Mouse (Mus musculus) megakaryocyte-erythroid progenitor cell, adult 5-6 weeks (primary cell): ENCODE measurements around the gene Sh3d21. TPM values are rescaled to one million over a fixed set of nuclear protein-coding genes. Genes with fewer than 3 reads are reported as not detected.
A peak's percentile ranks its signal among the peaks of the same experiment; 100 is the strongest.

ENCODE experiments used
- ATAC-seq: replicated peaks from 2 replicates; pipeline ENCODE4 v1.8.0; 2016; ENCODE audit warnings: mild to moderate bottlenecking, inconsistent platforms; ENCODE audit not compliant: severe bottlenecking, poor library complexity, low FRiP score, low TSS enrichment
- total RNA-seq, 2 experiments: library from RNA; stranded (forward) in 1 of 2; stranded (reverse) in 1 of 2; fragments of 200-1000, 215-1000 nt in 1 of 2; fragments of >200 nt in 1 of 2; fragmentation: Nextera tagmentation in 1 of 2; gene quantifications; 2 replicates each; pipeline ENCODE4 v1.2.3; 2014 to 2017

The Sh3d21 gene
- total RNA-seq, 2 experiments from 2014 or later: 0.72 to 1.1 TPM

DNA sequence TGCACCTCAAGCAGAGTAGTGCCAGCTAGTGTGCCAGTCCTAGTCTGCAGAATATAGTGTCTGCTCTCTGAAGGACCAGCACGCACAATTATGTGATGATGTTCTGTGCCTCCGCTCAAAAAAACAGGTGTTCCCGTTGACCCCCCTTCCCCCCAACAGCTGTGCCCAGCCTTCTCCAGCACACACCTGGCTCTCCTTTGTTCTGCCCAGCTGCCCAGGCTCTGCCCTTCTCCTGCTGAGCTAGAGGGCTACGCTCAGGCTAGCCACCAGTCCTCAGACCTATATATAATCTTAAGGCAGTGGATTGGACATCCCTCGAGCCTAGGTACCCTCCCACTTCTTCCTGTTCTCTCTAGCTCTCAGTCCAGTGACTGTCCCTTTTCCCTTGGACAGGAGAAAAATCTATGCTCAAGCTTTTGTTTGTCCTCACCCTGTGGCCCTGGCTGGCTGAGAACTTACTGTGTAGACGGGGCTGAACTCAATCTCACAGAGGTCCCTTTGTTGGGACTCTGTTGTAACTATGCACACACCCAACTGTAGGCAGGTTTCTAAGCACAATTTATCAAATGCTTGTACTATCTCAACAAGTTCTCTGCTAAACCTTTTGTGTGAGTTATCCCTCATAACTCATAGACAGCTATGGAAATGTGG, 47.3 kb downstream of the Sh3d21 start:
- ATAC-seq: no peak

DNA sequence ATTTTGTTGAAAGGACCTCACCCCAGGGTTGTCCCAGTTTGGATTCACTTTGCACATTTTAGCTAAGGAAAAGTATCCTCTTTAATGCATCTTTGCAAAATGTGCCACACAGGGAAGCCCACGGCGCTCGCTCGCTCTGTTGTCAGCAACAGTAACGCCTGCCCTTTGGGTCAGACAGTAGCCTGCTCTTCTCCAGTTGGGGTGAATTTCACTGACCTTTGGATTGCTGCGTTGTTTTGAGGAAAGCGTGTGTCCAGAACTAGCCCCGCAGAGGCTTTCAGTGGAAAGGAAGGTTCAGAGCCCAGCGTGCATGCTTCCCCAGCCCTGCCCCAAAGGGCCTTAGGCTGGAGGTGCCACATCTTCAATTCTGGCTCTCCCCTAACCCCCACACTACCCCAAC, 47.9 kb downstream of the Sh3d21 start:
- no peak for ATAC-seq

DNA sequence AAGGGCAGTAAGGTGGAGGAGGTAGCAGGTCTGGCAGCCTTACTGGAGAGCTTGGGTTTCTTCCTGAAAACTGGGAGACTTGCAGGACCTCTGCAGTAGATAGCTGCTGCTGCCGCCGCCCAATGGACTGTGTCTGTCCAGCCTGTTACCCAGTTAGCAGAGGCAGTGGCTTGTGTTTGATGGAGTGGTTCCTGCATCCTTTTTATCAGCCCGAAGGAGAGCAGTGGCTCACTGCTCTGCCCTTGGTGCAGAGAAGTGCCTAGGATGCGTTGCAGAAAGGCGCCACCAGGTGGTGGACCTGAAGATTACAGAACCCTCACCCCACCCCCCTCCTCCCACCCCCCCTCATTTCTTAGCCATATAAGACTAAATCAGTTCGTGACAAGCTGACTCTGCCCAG, 49.3 kb downstream of the Sh3d21 start:
- ATAC-seq: peak; percentile 43; the same call in 1 of the 2 replicates

DNA sequence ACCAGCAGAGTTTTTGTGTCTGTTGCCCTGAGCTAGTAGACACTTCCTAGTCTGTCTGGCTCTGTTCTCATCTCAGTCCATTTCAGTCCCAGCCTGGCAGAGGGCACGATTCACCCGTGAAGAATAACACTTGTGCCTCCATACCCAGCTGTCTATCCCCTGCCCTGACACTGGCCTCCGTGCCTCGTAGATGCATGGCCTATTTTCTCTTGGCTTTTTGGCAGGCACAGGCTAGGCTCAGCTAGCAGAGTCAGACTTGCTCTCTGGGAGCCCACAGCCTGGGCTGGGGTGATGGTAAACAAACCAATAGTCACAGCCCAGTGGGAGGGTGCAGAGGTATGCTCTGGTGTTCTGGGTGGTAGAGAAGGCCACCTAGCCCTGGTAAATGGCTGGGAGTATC, 50.0 kb downstream of the Sh3d21 start:
- ATAC-seq: no peak

DNA sequence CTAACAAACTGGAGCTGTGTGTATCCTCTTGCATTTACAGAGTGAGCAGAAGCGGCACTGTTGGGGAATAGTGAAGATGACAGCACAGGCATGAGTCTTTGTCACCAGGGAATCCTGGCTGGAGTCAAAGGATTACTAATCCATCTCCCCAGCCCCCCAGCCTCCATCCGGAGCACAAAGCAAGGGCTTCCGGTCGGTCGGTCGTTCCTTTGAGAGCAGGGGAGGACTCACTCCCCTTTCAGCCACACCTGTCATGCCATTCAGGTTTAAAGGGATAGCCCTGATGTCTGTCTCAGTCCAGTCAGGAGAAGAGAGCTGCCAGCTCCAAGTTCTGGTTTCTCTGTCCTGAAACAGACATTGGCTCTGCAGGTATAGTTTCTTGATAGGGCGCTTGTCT, 52.1 kb downstream of the Sh3d21 start:
- ATAC-seq: no peak

DNA sequence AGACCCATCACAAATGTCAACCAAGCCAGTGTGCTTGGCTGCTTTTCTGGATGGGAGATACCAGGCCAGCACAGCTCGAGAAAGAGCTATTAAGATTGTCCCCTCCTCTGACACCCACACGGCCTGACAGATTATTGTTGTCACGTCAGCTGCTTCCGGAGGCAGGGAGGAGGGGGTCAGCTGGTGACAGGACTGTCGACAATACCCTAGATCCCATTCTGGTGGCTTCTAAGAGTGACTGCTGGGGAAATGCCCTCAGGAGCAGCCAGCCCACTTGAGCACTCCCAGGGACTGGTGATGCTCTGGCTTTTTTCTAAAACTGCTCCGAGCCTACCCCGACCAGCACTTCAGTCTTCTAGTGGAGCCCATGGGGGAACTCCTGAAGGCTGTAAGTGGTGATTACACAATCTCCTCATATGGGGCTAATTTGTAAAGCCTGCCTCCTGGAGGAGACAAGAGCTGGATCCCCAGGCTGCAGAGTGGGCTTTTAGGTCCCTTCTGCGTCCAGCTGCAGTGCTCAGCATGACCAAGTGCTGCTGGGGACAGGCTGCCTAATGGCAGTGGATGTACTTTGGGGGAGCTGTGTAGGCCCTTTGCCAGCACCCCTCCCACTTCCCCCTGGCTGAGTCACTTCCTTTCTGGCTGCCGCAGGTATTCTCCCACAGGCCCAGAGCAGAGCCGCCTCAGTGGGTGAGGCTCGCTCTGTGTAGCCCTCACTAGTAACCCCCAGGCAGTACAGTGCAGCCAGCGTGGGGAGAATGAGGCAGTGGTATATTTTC, 52.7 kb downstream of the Sh3d21 start:
- peak; percentile 76 for ATAC-seq

DNA sequence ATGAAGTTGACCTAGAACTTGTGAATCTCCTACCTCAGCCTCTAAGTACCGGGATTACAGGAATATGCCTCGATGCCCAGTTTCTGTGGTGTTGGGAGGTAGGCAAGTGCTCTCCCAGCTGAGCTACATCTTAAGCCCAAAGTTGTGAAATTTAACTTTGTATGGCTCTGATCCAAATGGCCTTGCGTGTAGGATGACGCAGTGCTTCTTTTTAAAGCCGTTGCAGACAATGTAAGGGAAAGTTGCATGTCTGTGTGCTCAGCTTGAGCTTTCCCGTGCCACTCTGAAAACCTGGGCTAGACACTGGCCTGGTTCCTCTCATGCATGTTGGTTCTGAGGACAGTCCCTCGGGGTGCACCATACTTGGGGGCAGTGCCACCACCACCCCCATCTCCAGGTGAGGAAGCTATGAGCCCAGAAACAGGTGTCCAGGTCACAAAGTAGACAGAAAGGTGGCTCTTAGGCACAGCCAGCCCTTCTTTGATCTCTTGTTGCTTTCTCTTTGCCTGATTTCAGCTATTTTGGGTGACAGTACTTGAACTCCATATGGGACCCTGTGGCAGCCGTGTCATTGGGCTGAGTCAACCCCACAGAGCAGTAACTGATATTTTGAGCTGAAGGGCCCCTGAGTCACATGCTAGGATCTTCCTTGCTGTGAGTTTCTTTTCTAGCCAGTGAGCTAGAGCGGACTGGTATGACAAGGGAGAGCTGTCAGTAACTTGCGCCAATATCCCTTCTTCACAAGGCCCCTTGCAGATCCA, 53.5 kb downstream of the Sh3d21 start:
- ATAC-seq: no peak

DNA sequence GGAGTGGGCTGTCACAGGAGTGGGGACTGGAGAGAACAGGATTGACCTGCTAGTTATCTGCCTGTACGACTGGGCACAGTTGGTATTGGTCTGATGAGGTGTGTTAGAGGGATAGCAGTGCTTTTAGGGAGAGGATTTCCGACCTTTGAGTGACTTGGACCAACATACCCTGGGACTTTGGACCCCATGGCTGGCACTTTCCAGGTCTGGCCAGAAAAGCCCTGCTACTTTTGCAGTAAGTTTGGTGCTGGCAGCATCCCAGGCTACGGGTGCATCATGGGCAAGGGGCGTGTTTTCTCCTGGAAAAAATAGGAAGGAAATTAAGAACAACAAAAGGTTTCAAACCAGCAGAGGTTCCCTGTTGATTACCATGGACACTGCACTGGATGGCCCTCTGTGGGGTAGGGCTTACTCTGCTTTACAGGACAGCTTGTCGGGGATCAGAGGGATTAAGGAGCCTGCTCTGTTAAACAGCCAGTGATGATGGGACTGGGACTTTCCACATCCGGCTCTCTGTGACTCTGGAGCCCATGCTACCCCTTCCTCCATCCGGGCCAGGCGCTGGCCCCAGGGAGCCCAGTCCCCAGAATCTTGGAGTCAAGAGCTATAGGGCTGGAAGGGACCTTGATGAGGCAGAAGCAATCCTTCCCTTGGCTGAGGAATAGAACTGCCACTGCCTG, 55.1 kb downstream of the Sh3d21 start:
- no peak for ATAC-seq

DNA sequence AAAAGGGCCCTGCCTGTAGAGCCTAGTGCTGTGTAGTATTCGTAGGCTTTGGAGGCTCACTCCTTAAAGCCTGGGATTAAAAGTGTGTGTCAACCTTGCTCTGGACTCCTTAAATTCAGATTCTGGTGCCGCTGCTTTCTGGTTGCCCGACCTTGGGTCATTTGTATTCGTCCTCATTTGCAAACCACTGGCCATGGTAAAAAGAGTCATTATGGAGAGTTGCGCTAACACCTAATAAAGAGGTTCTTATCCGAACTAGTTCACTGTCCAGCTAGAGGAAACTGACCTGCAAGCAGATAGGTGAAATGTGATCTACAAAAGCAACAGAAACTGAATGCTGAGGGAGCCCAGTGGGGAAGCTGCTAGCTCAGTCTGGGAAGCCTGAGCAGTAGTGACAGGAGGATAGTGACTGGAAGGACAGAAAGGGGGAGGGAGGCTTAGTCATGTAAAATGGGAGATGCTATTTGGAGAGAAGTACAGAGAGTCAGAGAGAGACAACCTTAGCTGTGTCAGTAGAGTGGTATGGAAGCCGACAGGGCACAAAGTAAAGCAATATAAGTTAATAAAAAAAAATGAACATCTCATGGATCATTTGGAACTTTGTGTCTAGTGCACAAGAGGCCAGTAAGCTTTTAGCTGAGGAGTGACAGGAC, 58.0 kb downstream of the Sh3d21 start:
- ATAC-seq: no peak

DNA sequence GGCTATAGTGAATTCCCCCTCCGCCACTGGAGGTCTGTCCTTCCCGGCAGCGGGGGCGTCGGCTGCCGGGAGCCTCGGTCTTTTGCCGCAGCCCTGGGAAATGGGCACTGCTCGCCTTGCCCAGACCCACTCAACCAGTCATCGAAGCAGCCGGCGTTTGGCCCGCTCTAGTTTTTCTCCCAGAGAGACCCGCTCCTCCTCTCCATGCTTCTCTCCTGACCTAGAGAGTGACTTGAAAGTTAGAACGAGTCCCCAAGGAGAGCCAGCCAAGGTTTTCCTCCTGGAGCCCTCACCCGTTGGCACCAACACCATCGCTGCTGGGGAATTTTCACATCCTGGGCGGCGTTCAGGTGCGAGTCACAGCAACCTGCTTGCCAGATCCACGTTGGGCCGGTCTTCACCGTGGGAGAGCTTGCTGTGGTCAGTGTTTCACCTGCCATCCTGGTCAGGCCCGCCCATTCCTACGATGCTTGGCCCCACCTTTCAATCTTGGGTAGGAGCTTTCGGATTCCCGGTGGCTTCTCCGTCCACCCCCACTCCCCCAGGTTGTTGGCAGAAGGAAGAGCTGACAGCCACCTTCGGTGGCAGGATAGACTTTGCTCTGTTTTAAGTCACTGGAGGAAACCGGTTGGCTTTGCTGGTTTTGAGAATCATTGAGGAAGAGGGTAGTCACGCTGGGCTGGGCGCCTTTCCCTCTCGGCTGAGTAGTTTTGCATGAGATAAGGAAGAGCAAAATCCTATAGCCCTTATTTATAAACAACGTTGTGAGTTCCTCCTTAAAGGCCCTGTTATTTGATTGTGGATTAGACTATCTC, 58.8 kb downstream of the Sh3d21 start:
- no peak for ATAC-seq

DNA sequence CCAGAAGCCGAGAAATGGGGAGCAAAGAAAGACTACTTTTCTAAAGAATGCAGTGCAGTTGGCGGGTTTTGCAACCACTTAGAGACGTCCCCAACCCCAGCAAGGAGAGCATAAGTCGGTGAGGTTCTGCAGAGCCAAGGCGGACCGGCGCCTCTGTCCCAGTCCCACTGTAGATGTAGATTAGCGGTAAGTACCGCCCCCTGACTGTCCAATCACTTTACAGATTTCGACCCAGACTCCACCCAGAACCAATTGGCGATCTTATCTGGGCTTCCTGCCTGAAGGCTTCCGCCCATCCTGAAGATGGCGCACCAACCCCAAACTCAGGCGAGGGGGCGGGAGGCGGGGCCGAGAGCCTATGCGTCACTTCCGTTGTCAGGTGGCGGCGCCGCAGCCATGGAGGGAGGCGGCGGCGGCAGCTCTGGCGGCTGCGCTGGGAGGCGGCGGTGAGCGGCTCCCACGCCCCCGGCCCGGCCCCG, 59.7 kb downstream of the Sh3d21 start, which contains the start of gene Stk40:
Gene Stk40 (plus strand): TSS at position 368 of the 479 bp plus-strand sequence.
- peak; percentile 82 for ATAC-seq

DNA sequence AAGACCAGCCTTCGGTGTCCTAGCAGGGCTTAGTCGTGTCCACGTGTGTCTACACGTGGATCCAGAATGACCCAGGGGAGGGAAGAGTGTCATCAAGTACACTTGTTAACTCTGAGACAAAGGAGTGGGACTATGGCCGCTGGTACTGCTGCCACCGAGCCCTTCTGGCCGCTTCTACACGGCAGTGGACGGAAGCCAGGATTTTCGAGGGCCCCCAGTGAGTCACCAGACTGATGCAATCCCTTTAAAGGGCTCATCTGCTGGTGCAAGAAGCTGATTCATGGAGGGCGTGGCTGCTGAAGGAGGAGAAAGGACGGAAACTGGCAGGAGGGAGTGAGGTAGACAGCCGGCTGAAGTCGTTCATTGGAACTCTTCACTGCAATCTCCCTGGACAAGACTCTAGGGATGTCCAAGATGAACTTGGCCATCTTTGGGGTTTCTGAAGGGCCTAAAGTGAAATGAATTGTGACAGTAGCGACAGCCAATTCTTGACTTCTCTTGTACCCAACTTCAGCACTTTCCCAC, 60.2 kb downstream of the Sh3d21 start:
- ATAC-seq: peak; percentile 81

DNA sequence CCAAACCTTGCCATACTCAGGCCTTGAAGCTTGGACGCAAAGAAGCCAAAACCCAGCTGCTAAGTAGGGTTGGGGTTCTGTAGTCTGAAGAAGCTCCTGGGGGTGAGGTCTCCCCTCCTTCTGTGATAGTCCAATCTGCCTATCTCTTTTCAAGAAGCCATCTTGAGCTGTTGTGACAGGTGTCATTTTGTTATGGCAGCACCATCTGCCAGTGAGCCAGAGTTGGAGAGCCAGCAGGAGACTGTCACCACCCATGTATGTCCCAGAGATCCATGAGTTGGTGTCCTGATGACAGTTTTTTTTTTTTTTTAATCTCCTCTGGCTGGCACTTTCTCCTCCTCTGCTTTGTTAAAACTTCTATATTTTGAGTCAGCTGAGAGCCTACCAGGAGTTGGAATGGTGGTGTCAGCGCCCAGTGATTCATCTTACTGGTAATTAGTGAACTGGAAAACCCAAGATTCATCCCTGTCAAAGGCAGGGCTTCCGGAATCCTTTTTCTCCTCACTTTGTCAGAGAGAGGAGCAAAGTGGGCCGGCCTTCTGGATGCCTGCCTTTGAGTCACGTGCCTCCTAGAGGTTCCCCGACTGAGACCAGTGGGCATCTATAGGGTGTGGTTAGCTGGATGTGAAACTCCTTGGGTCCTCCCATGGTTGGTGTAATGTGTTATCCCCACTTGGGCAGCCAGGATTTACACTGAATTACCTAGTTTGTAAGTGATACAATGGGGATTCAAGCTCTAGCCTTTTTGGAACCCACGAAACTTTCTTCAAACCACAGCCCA, 61.0 kb downstream of the Sh3d21 start:
- ATAC-seq: no peak

DNA sequence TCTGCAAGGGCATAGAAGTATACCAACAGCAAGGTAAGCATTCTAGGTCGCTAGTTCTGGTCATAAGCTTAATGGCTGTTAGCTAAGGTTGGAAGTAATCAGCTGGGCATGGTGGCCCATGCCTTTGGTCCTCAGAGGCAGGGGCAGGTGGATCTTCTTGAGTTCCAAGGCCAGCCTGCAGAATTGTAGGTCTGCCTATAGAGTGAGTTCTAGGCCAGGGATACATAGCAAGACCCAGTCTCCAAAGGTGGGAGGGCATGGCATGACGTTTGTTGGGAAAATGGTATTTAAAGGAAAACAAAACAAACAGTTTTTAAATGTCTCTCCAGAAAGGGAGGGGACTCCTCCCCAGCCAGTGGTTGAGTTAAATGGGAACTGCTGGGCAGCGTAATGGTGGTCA, 62.5 kb downstream of the Sh3d21 start:
- ATAC-seq: no peak
